Mouse (Mus musculus) kidney, adult 2 months (tissue): ENCODE measurements around the gene Iqschfp.

Experiments used
- CTCF ChIP-seq: fragments of 200-500 bp; conservative IDR thresholded peaks from 2 replicates; pipeline ENCODE4 v1.5.1; 2011; ENCODE audit warnings: low read depth, mild to moderate bottlenecking, control low read depth, low read length, moderate library complexity, mixed read lengths; ENCODE audit not compliant: insufficient read depth, insufficient read length
- POLR2A ChIP-seq: fragments of 200-500 bp; IDR thresholded peaks from one replicate; pipeline ENCODE4 v1.6.1; 2011; ENCODE audit warnings: low read depth, low read length, control low read depth

DNA sequence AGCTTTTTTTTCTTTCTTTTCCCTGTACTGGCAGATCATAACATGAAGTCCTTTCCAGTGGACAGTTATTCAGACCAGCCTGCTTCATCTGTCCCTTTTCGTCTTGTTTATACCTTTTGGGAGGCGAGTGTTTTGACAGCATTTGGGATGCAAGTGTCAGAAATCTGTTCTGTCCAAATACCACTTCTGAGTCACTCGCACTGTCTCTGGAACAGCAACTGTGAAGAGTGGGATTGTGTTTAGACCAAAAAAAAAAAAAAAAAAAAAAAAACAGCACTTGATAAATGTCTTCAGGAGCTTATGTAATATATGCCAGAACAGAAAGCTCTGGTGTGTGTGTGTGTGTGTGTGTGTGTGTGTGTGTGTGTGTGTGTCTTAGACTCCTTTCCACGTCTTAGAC lies 678.3 kb downstream of the Iqschfp start:
- TF ChIP-seq CTCF = no peak
- no peak for TF ChIP-seq POLR2A
